Mouse (Mus musculus) liver, postnatal 0 days (tissue): ENCODE measurements around the gene Dlg5.

Source experiments
- CTCF ChIP-seq: sonication (generic); IDR thresholded peaks from 2 replicates; pipeline ENCODE4 v1.5.1; 2016; ENCODE audit warnings: antibody characterized with exemption, low read depth
- EP300 ChIP-seq: IDR thresholded peaks from 2 replicates; pipeline ENCODE4 v1.6.1; 2016; ENCODE audit warnings: antibody characterized with exemption, low read depth, mild to moderate bottlenecking

- no peak for TF ChIP-seq CTCF
- no peak for TF ChIP-seq EP300
Measured at GRCm38 (mm10) chr14:24262915-24263314, 17.2 kb upstream of the Dlg5 start.
